Mouse (Mus musculus) lung, embryonic 14.5 days (tissue): Measurements from ENCODE around the gene Gm9817. TPM values are rescaled to one million over a fixed set of nuclear protein-coding genes. Genes with fewer than 3 reads are reported as not detected.

Experiments used
- ATAC-seq: fragments of 200-750 bp; cut with Nextera tagmentation; 2 replicates; pipeline ENCODE4 v1.8.0; 2017; ENCODE audit warnings: mild to moderate bottlenecking, moderate TSS enrichment, moderate library complexity; ENCODE audit not compliant: insufficient read depth
- DNase-seq: peaks from one replicate; pipeline ENCODE4 v3.0.0-alpha.2; 2015
- H3K27ac ChIP-seq: fragments of 300-500 bp; sonication (generic); 2 replicates; pipeline ENCODE4 v1.5.1; 2014; ENCODE audit warnings: low read depth, mild to moderate bottlenecking, moderate library complexity
- H3K27me3 ChIP-seq: fragments of 300-500 bp; sonication (generic); 2 replicates; pipeline ENCODE4 v1.6.1; 2014; ENCODE audit warnings: low read length, control low read depth; ENCODE audit not compliant: insufficient read depth
- H3K36me3 ChIP-seq: fragments of 300-500 bp; sonication (generic); 2 replicates; pipeline ENCODE4 v1.6.1; 2014; ENCODE audit warnings: control low read depth; ENCODE audit not compliant: insufficient read depth
- H3K4me1 ChIP-seq: fragments of 300-500 bp; sonication (generic); 2 replicates; pipeline ENCODE4 v1.6.1; 2014; ENCODE audit warnings: antibody characterized with exemption, control low read depth; ENCODE audit not compliant: insufficient read depth
- H3K4me2 ChIP-seq: fragments of 300-500 bp; sonication (generic); 2 replicates; pipeline ENCODE4 v1.6.1; 2014; ENCODE audit warnings: mild to moderate bottlenecking
- H3K4me3 ChIP-seq: fragments of 300-500 bp; sonication (generic); 2 replicates; pipeline ENCODE4 v1.5.1; 2014; ENCODE audit warnings: low read depth, low read length
- H3K9ac ChIP-seq: fragments of 300-500 bp; sonication (generic); 2 replicates; pipeline ENCODE4 v1.6.1; 2014
- H3K9me3 ChIP-seq: fragments of 300-500 bp; sonication (generic); 2 replicates; pipeline ENCODE4 v1.6.1; 2016; ENCODE audit warnings: low read depth, low read length, control low read depth
- CTCF ChIP-seq: IDR thresholded peaks from 2 replicates; pipeline ENCODE4 v1.5.1; 2016; ENCODE audit warnings: antibody characterized with exemption, low read depth
- WGBS: fragments of 180-500 bp; shearing (Covaris S2); extraction: QIAGEN DNeasy Blood & Tissue Kit; methylation state at CpG from one replicate; pipeline ENCODE4 v1.1.7; 2014; 5-methylcytosine and 5-hydroxymethylcytosine counted together
- polyA plus RNA-seq: library from polyadenylated mRNA; unstranded; fragments of >200 nt; fragmentation: Nextera tagmentation; extraction: Ambion mirVana; gene quantifications from 2 replicates; pipeline ENCODE4 v1.2.1, GENCODE M21; 2014

Gene Gm9817
- polyA plus RNA-seq, 1 experiment from 2014 or later, result not detected

DNA sequence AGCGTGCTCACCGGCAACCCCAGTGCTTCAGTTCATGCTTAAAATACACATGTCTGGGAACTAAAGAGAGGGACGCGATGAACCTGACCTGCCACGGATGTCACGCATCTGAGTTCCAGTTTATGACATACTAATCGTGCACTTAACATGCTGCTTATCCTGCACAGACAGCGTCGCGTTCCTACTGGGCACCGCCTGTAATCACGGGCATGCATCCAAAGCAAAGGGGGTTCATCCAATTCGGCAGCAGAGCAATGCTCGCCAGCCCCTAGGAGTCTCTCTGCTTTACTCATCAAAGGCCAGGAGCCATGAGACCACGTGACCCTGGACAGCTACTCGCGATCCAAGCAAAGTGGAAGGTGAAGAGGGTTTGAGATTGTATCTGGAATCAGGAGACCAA, 19.3 kb upstream of the Gm9817 start:
- 83% methylated on average over 17 of the region's 17 CpGs for WGBS
- no peaks in the 10 kb centered on the region for H3K4me1 ChIP-seq
- no peak overlapping the region for H3K4me2 ChIP-seq
- TF ChIP-seq CTCF, result no peak
- no peak overlapping the region for H3K4me3 ChIP-seq
- no peak overlapping the region for H3K9ac ChIP-seq
- DNase-seq (no peak), ATAC-seq (no peak)
- no peaks in the 10 kb centered on the region for H3K27me3 ChIP-seq
- H3K27ac ChIP-seq, result no peak overlapping the region
- no peaks in the 10 kb centered on the region for H3K9me3 ChIP-seq
- H3K36me3 ChIP-seq, result no peaks in the 10 kb centered on the region

DNA sequence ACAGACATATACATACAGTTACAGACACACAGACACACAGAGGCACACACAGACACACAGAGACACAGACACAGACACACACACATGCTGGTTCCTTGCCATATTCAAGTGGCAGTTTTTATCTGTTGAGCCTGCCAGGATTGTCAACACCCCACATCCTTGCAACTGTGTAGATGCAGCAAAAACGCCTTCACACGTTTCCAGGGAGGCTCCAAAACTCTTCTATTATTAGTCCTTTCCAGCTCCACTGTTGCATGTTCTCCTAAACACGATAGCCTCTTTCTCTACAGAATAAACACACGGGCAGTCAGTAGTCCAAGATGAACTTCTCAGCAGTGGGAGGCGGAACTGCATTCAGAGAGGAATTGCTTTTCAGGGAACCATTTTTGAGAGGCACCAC, 15.3 kb upstream of the Gm9817 start:
- Histone ChIP-seq H3K9ac (no peak overlapping the region), H3K4me2 (no peak overlapping the region), H3K27ac (no peak overlapping the region), H3K4me1 (no peaks in the 10 kb centered on the region), H3K4me3 (no peak overlapping the region), H3K36me3 (no peaks in the 10 kb centered on the region), H3K27me3 (no peaks in the 10 kb centered on the region), H3K9me3 (no peaks in the 10 kb centered on the region)
- no peak for TF ChIP-seq CTCF
- ATAC-seq (no peak), DNase-seq (peak; percentile 21)
- 37% methylated on average over 5 of the region's 5 CpGs for WGBS

DNA sequence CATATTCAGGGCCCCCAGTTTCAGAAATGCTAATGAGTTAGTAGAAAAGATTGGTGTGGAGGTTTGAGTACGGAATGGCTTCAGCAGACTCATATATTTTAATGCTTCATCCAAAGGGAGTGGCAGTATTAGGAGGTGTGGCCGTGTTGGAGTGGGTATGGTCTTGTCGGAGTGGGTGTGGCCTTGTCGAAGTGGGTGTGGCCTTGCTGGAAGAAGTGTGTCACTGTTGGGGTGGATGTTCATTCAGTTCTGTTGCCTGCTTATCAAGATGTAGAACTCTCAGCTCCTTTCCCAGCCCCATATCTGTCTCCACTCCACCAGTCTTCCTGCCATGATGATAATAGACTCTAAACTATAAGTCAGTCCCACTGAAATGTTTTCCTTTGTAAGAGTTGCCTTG, 13.5 kb upstream of the Gm9817 start:
- H3K36me3 ChIP-seq, result no peaks in the 10 kb centered on the region
- no peak for DNase-seq
- H3K4me2 ChIP-seq, result no peak overlapping the region
- 86% methylated on average over 4 of the region's 4 CpGs for WGBS
- ATAC-seq, result no peak
- no peak overlapping the region for H3K27ac ChIP-seq
- no peak for TF ChIP-seq CTCF
- no peaks in the 10 kb centered on the region for H3K9me3 ChIP-seq
- H3K27me3 ChIP-seq, result no peaks in the 10 kb centered on the region
- H3K4me1 ChIP-seq, result no peaks in the 10 kb centered on the region
- no peak overlapping the region for H3K4me3 ChIP-seq
- no peak overlapping the region for H3K9ac ChIP-seq

DNA sequence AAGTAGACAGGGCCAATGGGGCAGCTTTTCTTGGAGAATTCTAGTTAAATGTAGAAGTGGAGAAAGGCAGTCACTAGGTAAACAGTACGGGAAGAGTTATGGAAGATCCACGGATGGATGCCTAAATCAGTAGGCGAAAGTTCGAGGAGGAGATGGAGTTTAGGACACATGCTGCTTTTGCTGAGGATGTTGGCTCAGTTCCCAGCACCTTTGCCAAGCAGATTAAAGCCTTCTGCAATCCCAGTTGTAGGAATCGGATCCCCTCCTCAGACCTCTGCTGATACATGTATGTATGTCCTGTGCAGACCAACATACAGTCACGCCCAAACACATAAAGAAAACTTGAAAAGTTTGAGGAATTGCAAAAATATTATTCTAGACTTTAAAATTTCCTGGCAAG, 8.1 kb upstream of the Gm9817 start:
- H3K36me3 ChIP-seq, result no peaks in the 10 kb centered on the region
- H3K27ac ChIP-seq, result no peak overlapping the region
- H3K27me3 ChIP-seq, result no peaks in the 10 kb centered on the region
- no peaks in the 10 kb centered on the region for H3K9me3 ChIP-seq
- no peaks in the 10 kb centered on the region for H3K4me1 ChIP-seq
- DNase-seq (peak; percentile 27), ATAC-seq (no peak)
- H3K9ac ChIP-seq, result no peak overlapping the region
- no peak overlapping the region for H3K4me3 ChIP-seq
- no peak overlapping the region for H3K4me2 ChIP-seq
- TF ChIP-seq CTCF, result no peak
- WGBS, result 59% methylated on average over 6 of the region's 6 CpGs

DNA sequence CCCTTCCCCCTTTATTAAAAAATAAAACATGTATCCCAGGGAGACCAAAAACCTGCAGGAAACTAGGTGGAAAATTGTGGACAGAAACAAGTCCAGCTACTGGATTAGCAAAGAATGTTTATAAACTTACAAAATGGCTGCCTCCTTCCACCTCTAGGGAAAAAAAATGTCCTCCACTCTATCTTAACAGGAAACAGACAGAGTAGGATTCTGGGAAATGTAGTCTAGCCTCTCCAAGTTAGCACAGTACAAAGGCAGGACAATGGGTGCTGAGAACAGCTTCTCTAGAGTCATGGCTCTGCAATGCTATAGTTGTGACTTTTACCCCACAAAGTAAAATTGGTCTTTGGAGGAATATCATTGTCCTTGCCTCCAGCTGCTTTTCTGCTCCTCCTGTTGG, 3.5 kb upstream of the Gm9817 start:
- Histone ChIP-seq H3K9me3 (no peaks in the 10 kb centered on the region), H3K9ac (no peak overlapping the region), H3K27me3 (no peaks in the 10 kb centered on the region), H3K27ac (no peak overlapping the region), H3K4me1 (no peaks in the 10 kb centered on the region), H3K4me2 (no peak overlapping the region), H3K4me3 (no peak overlapping the region), H3K36me3 (no peaks in the 10 kb centered on the region)
- no peak for TF ChIP-seq CTCF
- DNase-seq (no peak), ATAC-seq (no peak)

DNA sequence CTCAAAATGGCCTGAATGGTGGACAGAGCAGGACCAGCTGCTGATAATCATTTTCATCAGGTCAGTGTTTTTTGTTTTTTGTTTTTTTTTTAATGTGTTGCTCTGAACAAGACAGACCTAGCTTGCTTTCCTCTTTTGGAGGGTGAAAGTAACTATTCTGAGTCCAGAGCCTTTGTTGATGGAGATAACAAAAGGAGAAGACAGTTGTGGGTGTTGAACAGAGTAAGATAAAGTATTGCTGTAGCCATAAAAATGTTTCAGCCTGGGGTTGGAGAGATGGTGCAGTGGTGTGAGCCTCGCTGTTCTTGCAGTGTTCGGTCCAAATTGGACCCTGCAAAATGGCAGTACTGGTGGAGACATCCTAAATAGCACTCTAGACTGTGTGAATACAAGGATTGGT, 2.8 kb upstream of the Gm9817 start:
- Histone ChIP-seq H3K27me3 (no peaks in the 10 kb centered on the region), H3K4me3 (no peak overlapping the region), H3K36me3 (no peaks in the 10 kb centered on the region), H3K27ac (no peak overlapping the region), H3K4me2 (no peak overlapping the region), H3K4me1 (no peaks in the 10 kb centered on the region), H3K9me3 (no peaks in the 10 kb centered on the region), H3K9ac (no peak overlapping the region)
- no peak for ATAC-seq
- TF ChIP-seq CTCF, result no peak
- DNase-seq, result no peak
- WGBS, result 96% methylated on average over 2 of the region's 2 CpGs

DNA sequence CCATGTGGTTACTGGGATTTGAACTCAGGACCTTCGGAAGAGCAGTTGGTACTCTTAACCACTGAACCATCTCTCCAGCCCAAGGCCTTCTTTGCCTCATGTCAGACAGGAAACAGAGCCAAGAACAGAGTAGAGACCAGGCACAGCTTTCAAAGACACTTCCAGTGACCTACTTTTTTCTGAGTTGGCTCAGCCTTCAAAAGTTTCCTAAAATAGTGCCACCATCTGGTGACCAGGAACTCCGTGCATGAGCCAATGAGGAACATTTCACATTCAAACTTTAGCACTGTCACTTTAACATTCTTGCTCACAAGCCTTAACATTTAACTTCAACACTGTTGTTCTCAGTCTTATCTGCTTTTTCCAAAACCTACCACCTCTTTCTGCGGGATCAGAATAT, 2.3 kb downstream of the Gm9817 start:
- H3K27me3 ChIP-seq, result no peaks in the 10 kb centered on the region
- H3K4me1 ChIP-seq, result peaks cover 3% of the 10 kb centered on the region; the same call in 1 of the 2 replicates
- no peak overlapping the region for H3K9ac ChIP-seq
- no peak overlapping the region for H3K27ac ChIP-seq
- no peak overlapping the region for H3K4me3 ChIP-seq
- DNase-seq (no peak), ATAC-seq (no peak)
- TF ChIP-seq CTCF, result no peak
- 88% methylated on average over 3 of the region's 3 CpGs for WGBS
- H3K9me3 ChIP-seq, result no peaks in the 10 kb centered on the region
- H3K4me2 ChIP-seq, result no peak overlapping the region
- H3K36me3 ChIP-seq, result no peaks in the 10 kb centered on the region

DNA sequence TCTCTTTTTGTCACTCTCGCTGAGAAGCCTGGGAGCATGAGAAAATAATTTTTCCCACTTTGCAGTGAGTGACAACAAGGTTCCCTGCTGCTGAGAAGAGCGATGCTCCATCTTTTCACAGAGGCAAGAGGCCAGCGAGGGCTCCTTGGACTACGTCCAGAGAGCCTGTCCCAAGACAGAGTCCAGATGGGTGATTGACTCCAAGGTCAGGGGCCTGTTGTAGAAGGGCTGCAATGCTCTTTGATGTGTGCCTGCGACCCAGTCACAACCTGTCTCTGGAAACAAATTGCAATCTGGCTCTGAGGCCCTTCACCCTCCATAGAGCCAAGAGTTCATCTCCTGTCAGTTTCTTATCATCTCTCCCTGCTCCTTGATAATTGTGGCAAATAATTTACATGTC, 5.2 kb downstream of the Gm9817 start:
- ATAC-seq (peak; percentile 87), DNase-seq (peak; percentile 88)
- H3K27ac ChIP-seq, result no peak overlapping the region
- H3K36me3 ChIP-seq, result no peaks in the 10 kb centered on the region
- H3K4me3 ChIP-seq, result no peak overlapping the region
- no peak overlapping the region for H3K9ac ChIP-seq
- no peak overlapping the region for H3K4me2 ChIP-seq
- no peaks in the 10 kb centered on the region for H3K27me3 ChIP-seq
- 8% methylated on average over 5 of the region's 5 CpGs for WGBS
- no peaks in the 10 kb centered on the region for H3K9me3 ChIP-seq
- no peak for TF ChIP-seq CTCF
- peaks cover 4% of the 10 kb centered on the region for H3K4me1 ChIP-seq
